Mouse (Mus musculus) thymus, postnatal 36 days (tissue): Measurements from ENCODE around the gene Igsf1.

Experiments used
- DNase-seq, 2 experiments: peaks; one replicate each; pipeline ENCODE4 v3.0.0; 2022; ENCODE audit warnings: mixed read lengths in 2 of 2

Gene Igsf1

DNA sequence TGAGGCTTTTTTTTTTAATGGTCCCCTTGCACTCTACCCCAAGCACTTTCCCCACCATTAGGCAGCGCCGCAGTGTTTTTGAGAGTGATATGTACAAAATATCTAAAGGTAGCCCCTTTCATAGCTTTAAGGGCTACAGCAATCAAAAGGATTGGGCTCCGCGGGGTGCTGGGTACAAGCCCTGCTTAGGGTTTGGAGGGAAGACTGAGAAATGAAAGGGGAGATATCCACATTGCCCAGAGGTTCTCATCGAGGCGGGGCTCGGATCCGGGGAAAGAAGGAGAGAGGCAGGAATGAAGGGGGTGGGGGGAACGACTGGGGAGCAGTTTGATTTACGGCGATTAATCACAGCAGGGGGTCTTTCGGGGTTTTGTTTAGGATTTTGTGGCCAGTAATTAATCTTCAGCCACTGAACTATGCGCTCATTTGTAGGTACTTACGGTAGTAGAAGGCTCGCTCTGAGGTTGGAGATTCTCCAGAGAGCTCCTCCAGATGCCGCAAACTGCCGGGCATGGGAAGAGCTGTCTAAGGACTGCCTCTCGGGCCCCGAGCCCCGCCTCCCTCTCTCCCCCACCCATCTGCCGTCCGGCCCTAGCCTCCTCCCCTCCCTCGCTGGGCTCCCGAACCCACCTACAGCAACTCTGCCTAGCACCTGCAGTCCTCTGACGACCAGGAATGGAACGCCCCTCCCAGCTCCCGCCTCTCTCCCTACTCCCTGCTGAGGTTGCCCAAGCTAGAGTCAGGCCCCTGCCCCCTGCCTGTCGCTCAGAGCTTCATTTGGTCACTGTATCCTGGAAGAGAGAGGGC lies at the start of gene Igsf1:
Gene Igsf1 (minus strand): TSS at position 537 of the 807 bp plus-strand sequence.
- no peak for DNase-seq

DNA sequence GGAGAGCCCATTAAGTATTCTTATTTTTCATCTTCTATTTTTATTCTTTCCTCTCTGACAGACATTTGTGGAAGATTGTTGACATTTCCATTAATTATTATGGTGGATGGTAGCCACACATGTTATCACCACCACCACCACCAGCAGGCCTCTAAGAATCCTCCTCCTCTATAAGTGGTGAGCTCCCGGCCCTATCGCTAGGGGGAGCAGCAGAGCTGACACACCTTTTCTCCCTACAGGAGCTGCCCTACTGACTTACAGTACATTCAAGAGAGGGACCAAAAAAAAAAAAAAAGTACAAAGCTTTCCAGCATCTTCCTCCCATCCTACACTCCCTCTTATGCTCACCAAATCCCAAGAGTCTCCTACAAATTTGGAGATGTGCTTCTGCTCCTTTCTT lies 26.7 kb downstream of the Igsf1 start:
- DNase-seq, result peak in 1 of 2 experiments; percentile 9

DNA sequence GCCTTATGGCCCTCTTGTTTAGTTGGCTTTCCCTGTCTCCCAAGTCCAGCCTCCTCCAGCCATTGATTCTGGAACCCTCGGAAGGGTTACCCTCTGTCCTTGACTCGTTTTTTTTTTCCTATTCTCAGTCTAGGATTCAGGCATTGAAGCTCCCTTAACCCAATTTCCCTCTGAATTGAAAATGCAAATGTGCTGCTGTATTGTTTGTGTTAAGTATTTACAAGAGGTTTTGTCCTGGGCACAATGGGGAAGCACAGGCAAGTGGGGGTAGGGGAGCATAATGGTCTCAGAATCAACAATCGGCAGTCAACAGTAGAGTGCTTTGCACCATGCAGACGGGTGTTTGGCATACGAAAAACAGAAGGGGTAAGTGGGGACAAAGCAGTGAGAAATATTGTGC lies 52.4 kb downstream of the Igsf1 start:
- DNase-seq, result no peak

DNA sequence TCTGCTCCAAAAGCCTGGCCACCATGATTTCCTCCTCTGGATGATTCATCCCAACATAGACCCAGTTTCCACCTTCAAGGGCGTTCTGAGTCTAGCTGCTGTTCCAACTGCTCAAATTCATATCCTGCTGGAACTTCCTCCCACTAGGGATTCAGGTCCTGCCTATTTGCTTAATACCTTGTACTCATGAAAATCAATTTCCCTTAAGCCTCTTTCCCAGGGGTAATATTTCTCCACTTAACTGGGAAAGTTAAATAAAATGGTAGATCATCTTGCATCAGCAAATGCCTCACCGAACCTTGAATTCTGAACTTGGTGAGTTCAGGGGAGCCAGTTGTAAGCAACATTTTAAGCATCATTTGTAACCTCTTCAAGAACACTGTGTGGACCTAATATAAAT lies 62.6 kb downstream of the Igsf1 start, which contains the start of gene Olfr1321:
Gene Olfr1321 (minus strand): TSS at position 101 of the 400 bp plus-strand sequence.
- no peak for DNase-seq
